Mouse (Mus musculus) cortical plate, adult 2 months (tissue): ENCODE data around the gene Gm39566. TPM values are rescaled to one million over a fixed set of nuclear protein-coding genes. Genes with fewer than 3 reads are reported as not detected.

Experiments used
- H3K27ac ChIP-seq: fragments of 200-500 bp; 2 replicates; pipeline ENCODE4 v1.5.1; 2012; ENCODE audit warnings: low read length, control low read depth, inconsistent platforms; ENCODE audit not compliant: insufficient read depth
- H3K4me1 ChIP-seq: fragments of 200-500 bp; 2 replicates; pipeline ENCODE4 v1.6.1; 2011; ENCODE audit warnings: low read length; ENCODE audit not compliant: control insufficient read depth, insufficient read depth
- H3K4me3 ChIP-seq: fragments of 200-500 bp; 2 replicates; pipeline ENCODE4 v1.5.1; 2011; ENCODE audit warnings: mild to moderate bottlenecking, low read length, control low read depth; ENCODE audit not compliant: insufficient read depth
- CTCF ChIP-seq: fragments of 200-500 bp; IDR thresholded peaks from 2 replicates; pipeline ENCODE4 v1.5.1; 2011; ENCODE audit warnings: mild to moderate bottlenecking, control low read depth, low read length; ENCODE audit not compliant: insufficient read depth; ENCODE audit errors: extremely low read depth
- POLR2A ChIP-seq: fragments of 200-500 bp; IDR thresholded peaks from 2 replicates; pipeline ENCODE4 v1.6.1; 2011; ENCODE audit warnings: mild to moderate bottlenecking, low read length, control low read depth; ENCODE audit not compliant: insufficient read depth; ENCODE audit errors: extremely low read depth
- polyA plus RNA-seq: library from polyadenylated mRNA; depleted of rRNA; stranded (reverse); fragments of >200 nt; gene quantifications from 2 replicates; pipeline ENCODE4 v1.2.3, GENCODE M21; 2012

Gene Gm39566
- polyA plus RNA-seq, 1 experiment = not detected

- Histone ChIP-seq H3K27ac (0 out of 2 replicates have a peak overlapping the region, but pooled peaks have one; percentile 41), H3K4me1 (peaks cover 1% of the 10 kb centered on the region; the same call in 1 of the 2 replicates), H3K4me3 (peak overlapping the region; percentile 78; the same call in 1 of the 2 replicates)
- TF ChIP-seq CTCF (no peak), POLR2A (no peak)
These were observed 15.5 kb downstream of the Gm39566 start for GRCm38 (mm10) chr11:69799394-69800137.

DNA sequence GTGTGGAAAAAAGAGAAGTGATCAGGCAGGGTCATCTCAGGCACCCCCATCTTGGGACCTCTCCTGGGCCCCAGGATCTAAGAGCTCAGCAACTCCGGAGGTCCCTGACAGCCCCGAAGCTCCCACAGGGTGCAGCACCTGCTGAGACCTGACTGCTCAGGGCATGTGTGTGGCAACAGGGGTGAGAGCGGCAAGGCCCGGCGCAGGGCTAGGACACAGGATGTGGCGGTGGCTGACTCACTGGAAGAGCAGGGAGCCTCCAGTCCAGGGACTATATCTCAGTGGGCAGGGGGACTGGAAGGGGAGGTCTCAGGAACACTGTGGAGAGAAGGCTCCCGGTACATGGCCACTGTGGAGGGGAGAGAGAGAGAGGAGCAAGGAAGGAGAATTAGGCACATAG lies 17.2 kb downstream of the Gm39566 start:
- Histone ChIP-seq H3K4me3 (no peak overlapping the region), H3K4me1 (peaks cover 1% of the 10 kb centered on the region; the same call in 1 of the 2 replicates), H3K27ac (no peak overlapping the region)
- TF ChIP-seq CTCF (no peak), POLR2A (no peak)

GRCm38 (mm10) chr11:69795983-69796435 lies 19.1 kb downstream of the Gm39566 start:
- Histone ChIP-seq H3K27ac (no peak overlapping the region), H3K4me1 (no peaks in the 10 kb centered on the region; the same call in 1 of the 2 replicates), H3K4me3 (peak overlapping the region; percentile 36; the same call in 1 of the 2 replicates)
- no peak for TF ChIP-seq CTCF
- no peak for TF ChIP-seq POLR2A

DNA sequence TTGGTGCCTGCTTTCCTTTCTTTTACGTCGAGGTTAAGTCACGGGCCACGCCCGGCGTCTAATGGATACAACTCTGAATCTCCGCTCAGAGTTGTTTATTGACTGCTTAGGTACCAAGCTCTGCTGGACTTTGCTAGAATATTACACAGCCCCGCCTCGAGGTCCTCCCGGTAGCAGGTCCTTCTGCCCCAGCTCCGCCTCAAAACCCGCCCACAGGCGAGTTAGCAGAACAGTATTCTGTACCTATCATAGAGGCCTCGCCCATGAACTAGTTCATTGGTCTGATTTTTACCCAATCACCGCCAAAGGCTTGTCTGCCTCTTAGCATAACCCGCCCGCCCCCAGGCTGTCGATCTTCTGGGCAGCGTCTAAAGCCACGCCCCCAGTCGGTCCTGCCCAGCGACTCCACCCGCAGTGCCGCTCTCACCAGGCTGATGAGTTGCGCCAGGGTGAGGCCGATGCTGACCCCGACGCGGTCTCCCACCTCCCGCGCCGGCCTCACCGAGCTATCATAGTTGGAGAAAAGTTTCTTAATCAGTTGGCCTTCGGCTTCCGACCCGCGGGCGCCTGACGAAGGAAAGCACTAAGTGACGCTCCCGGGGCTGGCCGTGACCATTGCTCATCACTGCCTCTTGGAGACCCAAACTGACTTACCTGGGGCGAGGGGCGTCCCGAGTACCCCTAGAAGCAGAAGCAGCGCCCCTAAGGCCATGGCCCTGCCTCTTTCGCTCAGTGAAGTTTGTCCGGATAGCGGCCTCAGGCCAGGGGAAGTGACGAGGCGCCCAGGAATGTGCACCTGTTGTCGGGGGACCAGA lies 19.7 kb downstream of the Gm39566 start, which contains the start of gene Chrnb1:
Chrnb1 (minus strand) TSS at position 776 of the 815 bp plus-strand sequence.
- Histone ChIP-seq H3K27ac (no peak within 1 kb of the TSS), H3K4me1 (no peaks in the 10 kb centered on the region; the same call in 1 of the 2 replicates), H3K4me3 (peak within 1 kb of the TSS; percentile 36)
- no peak for TF ChIP-seq CTCF
- no peak for TF ChIP-seq POLR2A

DNA sequence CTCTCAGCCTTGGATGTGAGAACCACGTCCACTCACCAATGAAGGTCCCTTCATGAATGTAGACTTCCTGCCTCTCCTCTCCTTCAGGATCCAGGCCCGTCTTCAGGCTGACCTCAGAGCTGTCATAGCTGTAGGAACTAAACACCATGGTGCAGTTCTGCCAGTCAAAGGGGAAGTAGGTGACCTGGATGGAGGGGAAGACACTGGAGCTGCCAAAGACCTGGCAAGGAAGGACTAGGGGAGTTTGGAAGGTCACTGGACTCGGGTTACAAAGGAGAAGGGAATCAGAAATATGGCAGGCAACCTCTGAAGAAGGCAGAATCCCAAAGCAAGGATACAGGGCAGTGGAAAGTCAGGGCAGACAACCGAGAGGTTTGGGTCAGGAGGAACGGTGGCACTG lies 21.7 kb downstream of the Gm39566 start:
- no peak for TF ChIP-seq POLR2A
- TF ChIP-seq CTCF = no peak
- Histone ChIP-seq H3K4me1 (no peaks in the 10 kb centered on the region; the same call in 1 of the 2 replicates), H3K4me3 (no peak overlapping the region), H3K27ac (no peak overlapping the region)

- TF ChIP-seq CTCF = no peak
- TF ChIP-seq POLR2A = no peak
- H3K4me3 ChIP-seq = no peak overlapping the region
- no peak overlapping the region for H3K27ac ChIP-seq
- no peaks in the 10 kb centered on the region; the same call in 1 of the 2 replicates for H3K4me1 ChIP-seq
These were observed 23.7 kb downstream of the Gm39566 start for GRCm38 (mm10) chr11:69791420-69791819.

GRCm38 (mm10) chr11:69789431-69789830 lies 25.7 kb downstream of the Gm39566 start:
- H3K4me3 ChIP-seq = no peak overlapping the region
- H3K4me1 ChIP-seq = no peaks in the 10 kb centered on the region; the same call in 1 of the 2 replicates
- TF ChIP-seq CTCF (no peak), POLR2A (no peak)
- no peak overlapping the region for H3K27ac ChIP-seq

- TF ChIP-seq POLR2A (no peak), CTCF (no peak)
- H3K4me3 ChIP-seq = no peak overlapping the region
- H3K27ac ChIP-seq = no peak overlapping the region
- H3K4me1 ChIP-seq = no peaks in the 10 kb centered on the region; the same call in 1 of the 2 replicates
These were observed 27.8 kb downstream of the Gm39566 start for GRCm38 (mm10) chr11:69787306-69787705.

DNA sequence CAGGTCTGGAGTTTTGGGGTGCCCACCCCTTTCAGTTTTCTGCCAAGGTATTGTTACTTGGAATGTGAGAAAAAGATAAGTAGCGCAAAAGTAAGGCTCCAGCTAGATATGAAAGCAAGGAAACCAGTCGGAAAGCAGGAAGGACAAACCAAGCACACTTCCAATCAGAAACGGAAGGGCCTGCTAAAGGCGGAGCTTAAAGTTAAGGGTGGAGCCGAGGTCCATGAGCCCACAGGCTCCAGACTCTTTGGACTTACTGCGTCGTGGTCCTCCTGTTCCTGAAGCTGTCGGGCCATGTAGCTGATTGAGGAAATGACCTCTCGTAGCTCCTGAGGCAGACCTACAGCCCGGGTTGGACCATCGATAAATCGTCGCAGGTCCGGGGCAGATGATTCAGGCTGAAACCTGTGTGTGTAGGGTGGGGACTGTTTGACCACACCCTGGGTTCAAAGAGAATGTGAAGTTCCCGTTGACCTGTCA lies 30.3 kb downstream of the Gm39566 start:
- no peaks in the 10 kb centered on the region for H3K4me1 ChIP-seq
- TF ChIP-seq CTCF = no peak
- peak; percentile 28; the same call in 1 of the 2 replicates for TF ChIP-seq POLR2A
- no peak overlapping the region for H3K27ac ChIP-seq
- H3K4me3 ChIP-seq = no peak overlapping the region

DNA sequence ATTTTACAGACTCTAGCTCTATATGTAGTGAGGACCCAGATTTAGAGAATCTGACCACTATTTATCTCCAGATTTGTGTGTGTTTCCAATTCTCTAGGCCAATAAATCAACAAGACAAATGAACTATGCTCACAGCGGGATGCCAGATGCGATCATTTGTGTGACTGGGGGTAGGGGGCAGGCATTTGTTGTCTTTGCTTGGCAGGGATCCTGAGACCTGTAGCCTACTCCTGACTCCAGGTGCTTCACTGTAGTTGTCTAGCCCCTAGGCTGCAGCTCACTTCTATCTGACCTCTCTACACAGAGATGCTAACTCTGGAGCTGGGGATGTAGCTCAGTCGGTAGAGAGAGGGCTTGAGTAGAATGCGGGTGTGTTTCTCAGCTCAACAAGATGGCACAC lies 33.3 kb downstream of the Gm39566 start:
- Histone ChIP-seq H3K4me1 (no peaks in the 10 kb centered on the region), H3K4me3 (no peak overlapping the region), H3K27ac (no peak overlapping the region)
- TF ChIP-seq POLR2A = no peak
- no peak for TF ChIP-seq CTCF
